Mouse (Mus musculus): ENCODE data around the gene Ncan.

Ncan gene

DNA sequence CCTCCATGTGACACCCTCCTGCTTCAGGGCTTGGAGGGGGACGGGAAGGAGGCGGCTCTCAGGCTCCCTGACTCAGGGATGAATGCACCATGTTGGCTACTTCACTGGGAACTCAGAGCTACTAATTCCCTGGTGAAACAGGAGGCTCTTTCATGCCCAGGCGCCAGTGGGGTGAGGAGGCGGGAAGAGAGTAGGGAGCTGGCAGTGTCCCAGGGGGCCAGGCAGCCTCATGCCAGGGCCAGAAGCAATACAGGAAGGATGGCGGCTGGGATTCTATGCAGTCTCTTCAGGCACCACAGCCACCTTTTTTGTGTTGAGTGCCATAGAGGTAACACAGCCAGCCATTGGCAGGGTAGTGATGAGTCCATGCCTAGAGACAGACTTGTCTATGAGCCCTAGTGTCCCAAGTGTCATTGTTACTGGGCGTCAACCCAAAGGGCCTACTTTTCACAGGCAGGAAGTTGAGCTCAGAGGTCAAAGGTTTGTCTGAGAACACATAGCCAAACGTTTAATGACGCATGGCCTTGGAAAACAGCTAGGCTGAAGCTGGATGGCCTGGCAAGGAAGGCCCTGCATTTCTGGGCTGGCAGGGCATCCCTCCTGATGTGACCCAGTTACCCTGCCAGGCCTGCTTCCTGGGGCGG is 8.8 kb upstream of the Ncan start:
- peak; percentile 84 for DNase-seq (ENCODE audit: low spot score)

GRCm38 (mm10) chr8:70128435-70128834 is 7.8 kb upstream of the Ncan start:
- DNase-seq (ENCODE audit: low spot score), result peak; percentile 65

GRCm38 (mm10) chr8:70124992-70125391 is 4.3 kb upstream of the Ncan start:
- no peak for DNase-seq (ENCODE audit: low spot score)

GRCm38 (mm10) chr8:70122863-70123262 is 2.2 kb upstream of the Ncan start:
- DNase-seq (ENCODE audit: low spot score), result no peak

GRCm38 (mm10) chr8:70118726-70119700 is 1.7 kb downstream of the Ncan start:
- peak; percentile 55 for DNase-seq (ENCODE audit: low spot score)

GRCm38 (mm10) chr8:70117611-70118010 is 3.1 kb downstream of the Ncan start:
- DNase-seq (ENCODE audit: low spot score), result no peak

DNA sequence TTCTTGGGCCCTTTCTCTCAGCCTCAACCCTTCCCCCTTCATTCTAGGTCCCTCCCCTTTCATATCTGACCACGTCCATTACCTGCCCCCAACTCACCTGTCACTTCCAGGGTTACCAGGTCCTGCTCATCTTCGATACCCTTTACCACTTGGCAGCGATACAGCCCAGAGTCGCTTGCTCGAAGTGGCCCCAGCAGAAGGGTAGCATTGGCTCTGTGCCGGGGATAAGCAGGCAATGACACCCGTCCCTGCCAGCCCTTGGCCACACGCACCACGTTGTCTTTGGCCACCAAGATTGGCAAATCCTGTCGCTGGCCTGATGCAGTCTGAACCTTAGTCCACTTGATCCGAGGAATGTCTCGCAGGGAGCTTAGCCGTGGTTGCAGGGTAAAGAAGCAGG is 5.8 kb downstream of the Ncan start:
- DNase-seq (ENCODE audit: low spot score), result no peak

- no peak for DNase-seq (ENCODE audit: low spot score)
These were observed 6.2 kb downstream of the Ncan start for GRCm38 (mm10) chr8:70114488-70114887.

GRCm38 (mm10) chr8:70112401-70113016 is 8.2 kb downstream of the Ncan start:
- DNase-seq (ENCODE audit: low spot score), result no peak

GRCm38 (mm10) chr8:70111192-70111795 is 9.4 kb downstream of the Ncan start:
- no peak for DNase-seq (ENCODE audit: low spot score)

- no peak for DNase-seq (ENCODE audit: low spot score)
These were observed 10.2 kb downstream of the Ncan start for GRCm38 (mm10) chr8:70110451-70110850.

GRCm38 (mm10) chr8:70104922-70105321 is 15.8 kb downstream of the Ncan start:
- no peak for DNase-seq (ENCODE audit: low spot score)

DNA sequence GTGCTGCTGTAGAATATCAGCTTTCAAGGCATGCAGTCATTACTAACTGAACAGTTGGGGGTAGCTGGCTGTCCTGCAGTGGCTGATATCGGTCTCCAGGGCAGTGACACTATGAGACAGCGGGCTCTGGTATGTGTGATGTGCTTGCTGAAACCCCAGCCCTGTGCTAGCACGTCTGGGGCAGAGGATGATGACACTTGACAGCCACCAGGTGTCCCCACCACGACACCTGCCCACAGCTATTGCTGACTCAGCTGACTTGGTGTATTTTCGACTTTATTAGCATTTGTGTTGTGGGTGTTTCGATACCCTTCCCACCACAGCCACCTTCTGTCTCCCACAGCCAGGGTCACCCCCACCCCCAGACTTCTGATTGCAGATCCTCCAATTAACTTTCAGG is 16.2 kb downstream of the Ncan start:
- no peak for DNase-seq (ENCODE audit: low spot score)

GRCm38 (mm10) chr8:70100241-70100640 is 20.4 kb downstream of the Ncan start:
- no peak for DNase-seq (ENCODE audit: low spot score)

- DNase-seq (ENCODE audit: low spot score), result no peak
These were observed 21.4 kb downstream of the Ncan start for GRCm38 (mm10) chr8:70099276-70099675.

DNA sequence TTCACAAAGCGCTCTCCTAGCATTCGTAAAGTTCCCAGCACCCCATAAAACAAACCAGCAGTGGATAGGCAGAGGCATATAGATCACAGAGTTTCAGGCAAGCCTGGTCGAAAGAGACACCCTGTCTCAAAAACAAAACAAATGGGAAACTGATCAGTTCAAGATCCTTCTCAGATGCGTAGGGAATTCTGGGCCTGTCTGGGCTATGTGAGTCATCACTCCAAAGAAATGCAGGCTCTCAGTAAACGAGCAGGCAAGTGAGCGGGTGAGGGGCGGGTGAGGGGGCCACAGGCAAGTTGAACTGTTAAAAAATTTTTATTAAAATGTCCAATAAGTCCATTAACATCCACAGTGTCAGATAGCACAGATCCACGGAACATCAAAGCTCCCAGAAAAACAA is 27.9 kb downstream of the Ncan start:
- DNase-seq (ENCODE audit: low spot score), result no peak

DNA sequence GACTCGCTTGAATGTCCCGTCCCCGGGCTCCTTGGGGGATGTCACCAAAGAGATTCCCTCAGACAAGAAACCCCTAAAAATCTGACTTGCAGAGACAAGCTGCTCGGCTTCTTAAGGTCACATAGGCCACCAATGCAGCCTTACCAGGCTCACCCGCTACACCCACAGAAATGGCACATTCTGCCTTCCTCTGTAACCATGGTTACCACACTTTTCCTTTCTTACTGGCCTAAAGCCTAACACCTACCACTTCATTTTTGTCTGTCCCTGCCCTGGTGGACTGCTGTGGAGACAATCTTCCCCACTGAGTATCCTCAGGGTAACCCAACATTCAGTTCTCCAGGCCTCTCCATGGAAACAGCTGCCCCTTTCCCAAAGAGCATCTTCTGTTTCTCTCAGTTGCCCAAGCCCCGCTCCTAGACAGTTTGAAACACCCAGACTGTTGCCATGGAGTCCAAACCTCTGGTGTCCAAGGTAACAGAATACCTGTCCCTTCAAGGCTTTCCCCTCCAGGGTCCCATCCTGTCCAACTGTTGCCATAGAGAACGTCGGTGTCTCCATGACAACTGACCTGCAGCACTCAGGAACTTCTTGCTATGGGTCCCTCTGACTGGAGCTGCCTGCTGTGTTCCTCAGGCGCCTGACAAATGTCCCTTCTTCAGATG is 31.2 kb downstream of the Ncan start:
- no peak for DNase-seq (ENCODE audit: low spot score)

- peak; percentile 67 for DNase-seq (ENCODE audit: low spot score)
These were observed 32.6 kb downstream of the Ncan start for GRCm38 (mm10) chr8:70087836-70088650.

GRCm38 (mm10) chr8:70087237-70087636 is 33.4 kb downstream of the Ncan start:
- DNase-seq (ENCODE audit: low spot score), result no peak

GRCm38 (mm10) chr8:70086151-70086550 is 34.5 kb downstream of the Ncan start:
- no peak for DNase-seq (ENCODE audit: low spot score)

All from layer of hippocampus, adult 11-12 months (tissue).